Mouse (Mus musculus) limb, embryonic 12.5 days (tissue): Measurements from ENCODE around the gene Galnt15. TPM values are rescaled to one million over a fixed set of nuclear protein-coding genes. Genes with fewer than 3 reads are reported as not detected.

Experiments used
- ATAC-seq: fragments of 200-750 bp; cut with Nextera tagmentation; 2 replicates; pipeline ENCODE4 v1.8.0; 2017; ENCODE audit warnings: low read depth, moderate TSS enrichment; ENCODE audit not compliant: insufficient number of reproducible peaks, insufficient read depth, low FRiP score, low TSS enrichment
- H3K27ac ChIP-seq: fragments of 300-500 bp; sonication (generic); 2 replicates; pipeline ENCODE4 v1.5.1; 2016; ENCODE audit warnings: mild to moderate bottlenecking, moderate library complexity
- H3K27me3 ChIP-seq: fragments of 300-500 bp; sonication (generic); 2 replicates; pipeline ENCODE4 v1.6.1; 2016; ENCODE audit warnings: mild to moderate bottlenecking, moderate library complexity
- H3K36me3 ChIP-seq: fragments of 300-500 bp; sonication (generic); 2 replicates; pipeline ENCODE4 v1.6.1; 2016; ENCODE audit warnings: mild to moderate bottlenecking, moderate library complexity
- H3K4me1 ChIP-seq: fragments of 300-500 bp; sonication (generic); replicated peaks from 2 replicates; pipeline ENCODE4 v1.6.1; 2016
- H3K4me2 ChIP-seq: fragments of 300-500 bp; sonication (generic); 2 replicates; pipeline ENCODE4 v1.6.1; 2016; ENCODE audit warnings: mild to moderate bottlenecking, moderate library complexity
- H3K4me3 ChIP-seq: fragments of 300-500 bp; sonication (generic); replicated peaks from 2 replicates; pipeline ENCODE4 v1.5.1; 2016; ENCODE audit warnings: mild to moderate bottlenecking
- H3K9ac ChIP-seq: fragments of 300-500 bp; sonication (generic); replicated peaks from 2 replicates; pipeline ENCODE4 v1.6.1; 2016; ENCODE audit warnings: mild to moderate bottlenecking, moderate library complexity
- H3K9me3 ChIP-seq: fragments of 300-500 bp; sonication (generic); 2 replicates; pipeline ENCODE4 v1.6.1; 2016; ENCODE audit warnings: mild to moderate bottlenecking, moderate library complexity
- WGBS: fragments of 180-500 bp; shearing (Covaris S2); methylation state at CpG from one replicate; pipeline ENCODE4 v1.1.7; 2016; 5-methylcytosine and 5-hydroxymethylcytosine counted together
- polyA plus RNA-seq: library from polyadenylated mRNA; unstranded; fragments of >200 nt; fragmentation: Nextera tagmentation; extraction: Ambion mirVana; gene quantifications from 2 replicates; pipeline ENCODE4 v1.2.1, GENCODE M21; 2016

Galnt15 gene
- polyA plus RNA-seq, 1 experiment from 2014 or later: not detected

DNA sequence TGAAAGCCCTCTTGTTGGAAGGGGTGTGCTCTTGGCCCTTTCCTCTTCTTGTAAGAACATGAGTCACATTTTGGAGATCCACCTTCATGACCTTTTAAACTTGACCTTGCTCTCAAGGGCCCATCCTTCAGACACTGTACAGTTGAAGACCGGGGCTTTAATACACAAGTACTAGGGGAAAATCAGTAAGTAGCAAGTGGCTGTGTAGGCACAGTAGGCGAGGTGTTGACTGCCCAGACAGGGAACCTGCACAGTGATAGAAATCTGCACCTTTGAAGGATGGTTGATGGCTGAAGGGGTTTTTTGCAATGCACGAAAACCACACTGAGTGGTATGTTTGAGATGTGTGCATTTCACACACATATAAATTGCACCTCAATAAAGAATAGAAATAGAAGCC lies 12.3 kb upstream of the Galnt15 start:
- H3K9me3 ChIP-seq: no peaks in the 10 kb centered on the region
- H3K4me3 ChIP-seq: no peak overlapping the region
- no peaks in the 10 kb centered on the region for H3K36me3 ChIP-seq
- 72% methylated on average over 3 of the region's 3 CpGs for WGBS
- peaks cover 17% of the 10 kb centered on the region for H3K4me1 ChIP-seq
- peak overlapping the region; percentile 83 for H3K27ac ChIP-seq
- peak overlapping the region; percentile 40 for H3K4me2 ChIP-seq
- H3K9ac ChIP-seq: no peak overlapping the region
- no peaks in the 10 kb centered on the region for H3K27me3 ChIP-seq
- ATAC-seq: no peak

DNA sequence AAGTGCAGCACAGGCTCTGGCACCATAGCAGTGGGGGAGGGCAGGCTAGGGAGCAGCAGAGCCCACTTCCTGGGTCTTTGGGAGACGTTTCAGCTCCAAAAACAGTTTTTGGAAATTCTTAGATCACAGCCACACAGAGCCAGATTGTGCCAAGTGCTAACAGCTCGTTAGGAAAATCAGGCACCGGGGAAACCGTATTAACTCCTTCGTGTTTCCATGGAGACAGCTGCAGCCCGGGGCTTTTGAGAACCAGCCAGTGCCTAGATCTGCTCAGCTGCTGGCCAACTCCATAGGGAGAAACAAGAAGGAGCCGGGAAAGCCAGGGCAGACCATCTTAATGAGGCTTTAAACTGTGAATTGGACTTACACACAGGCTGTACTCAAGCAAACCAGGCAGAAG lies 11.9 kb upstream of the Galnt15 start:
- no peak overlapping the region for H3K9ac ChIP-seq
- 5% methylated on average over 7 of the region's 7 CpGs for WGBS
- peaks cover 17% of the 10 kb centered on the region for H3K4me1 ChIP-seq
- no peak overlapping the region for H3K4me3 ChIP-seq
- no peaks in the 10 kb centered on the region for H3K9me3 ChIP-seq
- no peaks in the 10 kb centered on the region for H3K27me3 ChIP-seq
- no peak for ATAC-seq
- H3K36me3 ChIP-seq: no peaks in the 10 kb centered on the region
- H3K4me2 ChIP-seq: peak overlapping the region; percentile 40
- H3K27ac ChIP-seq: peak overlapping the region; percentile 83

DNA sequence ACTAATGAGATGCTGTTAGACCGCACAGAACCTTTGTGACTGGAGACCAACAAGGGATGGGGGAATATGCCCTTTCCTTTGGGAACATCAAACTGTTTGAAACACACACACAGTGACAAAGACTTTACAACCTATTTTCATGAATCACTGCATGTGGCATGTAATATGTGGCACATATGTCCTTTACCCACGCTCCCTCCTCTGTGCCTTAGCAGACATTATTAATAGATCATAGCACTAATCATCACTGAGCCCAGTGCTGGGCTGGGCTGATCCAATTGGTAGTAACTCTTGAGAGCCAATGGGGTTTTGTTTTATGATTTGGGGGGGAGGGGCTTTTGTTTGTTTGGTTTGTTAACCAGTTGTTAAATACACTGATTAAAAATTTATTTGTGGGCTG lies 11.3 kb upstream of the Galnt15 start:
- Histone ChIP-seq H3K9me3 (no peaks in the 10 kb centered on the region), H3K36me3 (no peaks in the 10 kb centered on the region), H3K4me1 (peaks cover 18% of the 10 kb centered on the region), H3K9ac (no peak overlapping the region), H3K4me2 (peak overlapping the region; percentile 40), H3K4me3 (no peak overlapping the region), H3K27ac (peak overlapping the region; percentile 83), H3K27me3 (no peaks in the 10 kb centered on the region)
- WGBS: 71% methylated on average over 2 of the region's 2 CpGs
- no peak for ATAC-seq

DNA sequence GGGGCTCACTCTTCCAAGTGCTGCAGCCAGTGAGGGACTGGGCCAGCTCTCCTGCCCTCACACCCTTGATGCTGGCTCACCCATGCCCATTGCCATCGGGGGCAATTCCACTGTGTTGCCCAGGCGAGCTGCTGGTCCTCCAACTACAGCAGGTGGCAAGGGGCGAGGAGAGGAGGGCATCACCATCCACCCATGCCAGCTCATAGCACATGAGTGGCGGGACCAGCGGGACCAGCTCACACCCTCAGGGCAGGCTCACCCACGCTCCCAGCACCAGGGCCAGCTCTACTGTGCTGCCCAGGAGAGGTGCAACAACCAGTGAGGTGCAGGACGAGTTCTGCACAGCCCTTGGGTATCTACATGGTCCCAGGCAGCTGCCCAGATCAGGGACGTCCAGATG lies 9.7 kb upstream of the Galnt15 start:
- Histone ChIP-seq H3K4me3 (no peak overlapping the region), H3K27me3 (no peaks in the 10 kb centered on the region), H3K4me1 (peaks cover 22% of the 10 kb centered on the region), H3K9me3 (no peaks in the 10 kb centered on the region), H3K9ac (no peak overlapping the region), H3K4me2 (no peak overlapping the region), H3K36me3 (no peaks in the 10 kb centered on the region), H3K27ac (no peak overlapping the region)
- WGBS: 81% methylated on average over 8 of the region's 8 CpGs
- ATAC-seq: no peak

DNA sequence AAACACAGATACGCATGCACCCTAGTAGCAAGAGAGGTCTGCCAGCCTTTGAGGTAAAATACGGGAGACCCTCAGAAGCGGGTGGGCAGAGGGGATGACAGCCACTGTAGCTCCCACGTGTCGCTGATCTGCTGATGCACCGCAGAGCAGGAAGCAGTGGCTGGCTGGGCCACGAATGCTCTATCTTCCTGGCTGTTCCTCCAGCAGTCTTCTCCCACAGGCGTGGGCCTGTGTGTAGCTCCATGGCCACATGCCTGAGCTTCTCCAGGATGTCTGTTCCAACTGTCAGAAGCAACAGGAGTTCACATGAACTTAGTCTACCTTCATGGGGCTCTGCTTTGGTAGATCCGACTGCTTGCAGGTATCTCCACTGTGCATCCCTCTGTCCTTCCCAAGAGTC lies 6.8 kb upstream of the Galnt15 start:
- Histone ChIP-seq H3K36me3 (no peaks in the 10 kb centered on the region), H3K4me3 (no peak overlapping the region), H3K9ac (no peak overlapping the region), H3K4me1 (peaks cover 11% of the 10 kb centered on the region), H3K4me2 (no peak overlapping the region), H3K27me3 (peaks cover 2% of the 10 kb centered on the region; the same call in 1 of the 2 replicates), H3K27ac (no peak overlapping the region), H3K9me3 (no peaks in the 10 kb centered on the region)
- ATAC-seq: no peak
- WGBS: 66% methylated on average over 9 of the region's 9 CpGs

DNA sequence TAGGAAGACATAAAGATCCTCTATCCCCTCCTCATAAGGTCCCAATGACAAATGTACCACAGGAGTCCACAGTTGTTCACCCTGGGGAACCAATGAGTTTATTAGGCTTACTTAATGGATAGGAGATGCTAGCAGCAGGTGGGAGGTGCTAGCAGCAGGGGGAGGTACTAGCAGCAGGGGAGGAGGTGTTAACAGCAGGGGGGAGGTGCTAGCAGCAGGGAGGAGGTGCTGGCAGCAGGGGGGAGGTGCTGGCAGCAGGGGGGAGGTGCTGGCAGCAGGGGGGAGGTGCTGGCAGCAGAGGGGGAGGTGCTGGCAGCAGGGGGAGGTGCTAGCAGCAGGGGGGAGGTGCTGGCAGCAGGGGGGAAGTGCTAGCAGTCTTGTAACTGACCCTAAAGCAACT lies 6.3 kb upstream of the Galnt15 start:
- no peak overlapping the region for H3K27ac ChIP-seq
- peaks cover 5% of the 10 kb centered on the region; the same call in 1 of the 2 replicates for H3K27me3 ChIP-seq
- H3K36me3 ChIP-seq: no peaks in the 10 kb centered on the region
- no peaks in the 10 kb centered on the region for H3K9me3 ChIP-seq
- ATAC-seq: no peak
- H3K4me3 ChIP-seq: no peak overlapping the region
- no peak overlapping the region for H3K4me2 ChIP-seq
- H3K4me1 ChIP-seq: peaks cover 6% of the 10 kb centered on the region
- H3K9ac ChIP-seq: no peak overlapping the region

DNA sequence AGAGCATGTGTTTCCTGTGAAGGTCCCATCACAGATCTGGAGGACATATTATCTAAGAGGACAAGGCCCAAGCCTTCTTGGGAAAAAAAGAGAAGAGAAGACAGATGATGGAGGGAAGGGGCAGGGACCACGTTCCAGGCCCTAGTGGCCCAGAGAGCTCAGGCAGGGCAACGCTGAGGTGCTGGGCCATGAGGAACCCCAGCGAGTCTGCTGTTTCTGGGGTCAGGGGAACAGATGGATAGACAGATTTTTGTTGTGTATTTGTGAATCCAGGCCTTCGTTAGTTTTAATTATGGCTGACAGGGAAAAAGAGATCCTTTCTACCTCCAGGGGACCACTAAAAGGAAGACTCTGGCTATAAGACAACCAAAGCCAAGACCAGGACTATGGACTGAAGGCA lies 4.9 kb upstream of the Galnt15 start:
- H3K4me1 ChIP-seq: peaks cover 13% of the 10 kb centered on the region
- no peaks in the 10 kb centered on the region for H3K9me3 ChIP-seq
- WGBS: 83% methylated on average over 4 of the region's 4 CpGs
- H3K4me2 ChIP-seq: no peak overlapping the region
- H3K27ac ChIP-seq: no peak overlapping the region
- H3K9ac ChIP-seq: no peak overlapping the region
- H3K27me3 ChIP-seq: peaks cover 10% of the 10 kb centered on the region; the same call in 1 of the 2 replicates
- H3K36me3 ChIP-seq: no peaks in the 10 kb centered on the region
- ATAC-seq: no peak
- H3K4me3 ChIP-seq: no peak overlapping the region

DNA sequence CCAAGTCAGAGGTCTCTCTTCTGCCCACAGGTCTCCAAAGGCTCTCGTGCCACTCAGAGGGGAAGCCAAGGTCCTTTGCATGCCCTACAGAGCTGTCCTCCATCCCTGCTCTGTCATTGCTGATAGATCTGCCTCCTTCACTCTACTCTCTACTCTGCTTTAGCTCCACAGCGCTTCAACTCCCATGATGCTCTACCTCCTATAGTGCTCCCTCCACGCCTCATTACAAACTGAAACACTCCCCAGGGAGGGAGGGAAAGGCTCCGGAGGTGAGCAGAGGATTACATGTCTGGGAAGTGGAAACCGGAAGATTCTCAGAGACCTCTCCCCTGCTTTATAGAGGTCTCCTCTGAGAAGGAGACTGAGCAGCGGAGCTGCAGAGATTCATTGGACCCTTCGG lies 1.6 kb upstream of the Galnt15 start:
- no peaks in the 10 kb centered on the region for H3K9me3 ChIP-seq
- no peaks in the 10 kb centered on the region for H3K36me3 ChIP-seq
- no peak overlapping the region for H3K4me3 ChIP-seq
- no peak for ATAC-seq
- no peak overlapping the region for H3K9ac ChIP-seq
- H3K27ac ChIP-seq: no peak overlapping the region
- peaks cover 16% of the 10 kb centered on the region for H3K4me1 ChIP-seq
- peaks cover 22% of the 10 kb centered on the region for H3K27me3 ChIP-seq
- 43% methylated on average over 7 of the region's 7 CpGs for WGBS
- no peak overlapping the region for H3K4me2 ChIP-seq

DNA sequence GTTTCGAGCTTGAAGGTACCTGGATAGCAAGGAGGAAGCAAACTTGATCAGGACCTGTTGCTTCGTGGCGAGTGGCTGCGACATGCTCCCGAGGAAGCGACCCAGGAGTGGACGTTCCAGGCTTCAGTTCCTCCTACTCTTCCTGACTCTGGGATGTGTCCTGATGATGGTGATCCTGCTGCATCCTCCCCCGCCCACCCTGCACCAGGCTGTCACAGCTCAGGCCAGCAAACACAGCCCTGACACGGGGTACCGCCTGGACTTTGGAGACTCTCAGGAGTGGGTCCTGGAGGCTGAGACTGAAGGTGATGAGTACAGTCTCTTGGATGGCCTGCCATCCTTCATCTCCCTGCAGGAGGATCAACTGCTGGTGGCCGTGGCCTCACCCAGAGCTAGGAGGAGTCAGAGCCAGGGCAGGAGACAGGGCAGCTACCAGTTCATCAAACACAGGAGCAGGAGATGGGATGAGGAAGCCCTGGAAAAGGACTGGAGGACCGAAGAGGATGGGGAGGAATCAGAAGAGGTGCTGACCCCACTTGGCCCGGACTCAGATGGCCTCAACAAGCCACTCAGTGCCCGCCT lies 713 bp downstream of the Galnt15 start:
- no peaks in the 10 kb centered on the region for H3K36me3 ChIP-seq
- H3K4me1 ChIP-seq: peaks cover 11% of the 10 kb centered on the region
- WGBS: 70% methylated on average over 14 of the region's 14 CpGs
- H3K9ac ChIP-seq: no peak overlapping the region
- H3K4me3 ChIP-seq: no peak overlapping the region
- no peak overlapping the region for H3K4me2 ChIP-seq
- ATAC-seq: no peak
- no peak overlapping the region for H3K27ac ChIP-seq
- peaks cover 22% of the 10 kb centered on the region for H3K27me3 ChIP-seq
- no peaks in the 10 kb centered on the region for H3K9me3 ChIP-seq

DNA sequence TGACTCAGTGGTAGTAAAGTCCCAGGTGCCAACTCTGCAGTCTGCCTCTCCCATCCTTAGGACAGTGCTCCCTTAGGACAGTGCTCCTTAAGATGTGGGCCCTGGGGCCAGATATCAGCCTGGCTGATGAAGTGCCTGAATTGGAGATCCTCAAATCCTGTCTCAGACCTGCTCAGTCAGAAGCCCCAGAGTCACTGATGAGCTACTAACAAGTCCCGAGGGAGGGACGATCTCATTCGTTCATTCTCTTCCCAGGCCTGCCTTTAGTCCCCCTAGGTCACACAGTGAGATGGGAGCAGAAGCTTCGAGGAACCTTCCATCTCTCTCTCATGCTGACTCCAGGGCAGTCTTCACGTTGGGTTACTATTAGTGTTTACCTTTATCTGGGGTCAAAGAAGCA lies 1.3 kb downstream of the Galnt15 start:
- peaks cover 22% of the 10 kb centered on the region for H3K27me3 ChIP-seq
- H3K36me3 ChIP-seq: no peaks in the 10 kb centered on the region
- H3K4me1 ChIP-seq: peaks cover 11% of the 10 kb centered on the region
- H3K27ac ChIP-seq: no peak overlapping the region
- H3K4me2 ChIP-seq: no peak overlapping the region
- H3K9ac ChIP-seq: no peak overlapping the region
- H3K9me3 ChIP-seq: no peaks in the 10 kb centered on the region
- no peak for ATAC-seq
- no peak overlapping the region for H3K4me3 ChIP-seq
- 73% methylated on average over 5 of the region's 5 CpGs for WGBS

DNA sequence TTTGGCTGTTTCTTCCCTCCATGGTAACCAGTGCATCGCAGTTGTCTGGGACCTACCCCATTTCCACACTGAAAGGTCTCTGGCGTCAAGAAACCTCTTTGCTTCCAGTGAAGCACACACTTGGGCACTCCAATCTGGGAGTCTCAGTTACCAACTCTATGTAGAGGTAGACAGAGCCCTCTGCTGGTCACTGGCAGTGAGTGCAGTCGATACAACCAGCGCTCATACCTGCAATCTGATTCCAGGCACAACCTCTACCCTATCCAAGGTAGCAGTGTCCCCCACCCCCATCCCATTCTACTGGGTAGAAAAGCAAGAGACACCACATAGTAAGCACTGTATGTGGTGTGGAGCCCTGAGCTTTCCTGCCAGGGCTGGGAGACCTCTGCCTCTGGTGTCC lies 3.7 kb downstream of the Galnt15 start:
- Histone ChIP-seq H3K36me3 (no peaks in the 10 kb centered on the region), H3K9ac (no peak overlapping the region), H3K27ac (no peak overlapping the region), H3K4me3 (no peak overlapping the region), H3K27me3 (peaks cover 17% of the 10 kb centered on the region), H3K4me1 (peaks cover 11% of the 10 kb centered on the region), H3K4me2 (no peak overlapping the region), H3K9me3 (no peaks in the 10 kb centered on the region)
- 8% methylated on average over 4 of the region's 4 CpGs for WGBS
- ATAC-seq: peak; percentile 50; the same call in 1 of the 2 replicates

DNA sequence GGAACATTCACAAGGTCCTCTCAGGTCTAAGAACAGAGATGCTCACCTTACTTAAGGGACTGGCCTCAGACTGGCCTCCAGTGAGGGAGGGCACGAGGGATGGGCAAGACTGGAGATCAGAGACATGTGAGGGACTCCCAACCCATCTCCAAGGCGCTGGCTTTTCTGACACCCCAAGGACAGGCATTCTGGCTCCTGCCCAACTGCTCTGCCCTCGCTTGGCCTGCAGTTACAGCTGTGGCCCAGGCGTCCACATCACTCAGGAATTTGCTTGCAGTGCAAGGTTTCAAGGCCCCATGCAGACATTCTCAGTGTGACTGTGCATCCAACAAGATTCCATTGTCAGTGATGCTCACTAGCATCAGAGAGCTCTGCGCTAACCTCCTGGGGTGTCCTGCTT lies 7.7 kb downstream of the Galnt15 start:
- H3K9ac ChIP-seq: no peak overlapping the region
- no peak overlapping the region for H3K4me3 ChIP-seq
- no peak for ATAC-seq
- WGBS: 75% methylated on average over 5 of the region's 5 CpGs
- H3K4me2 ChIP-seq: no peak overlapping the region
- H3K27me3 ChIP-seq: no peaks in the 10 kb centered on the region
- H3K4me1 ChIP-seq: no peaks in the 10 kb centered on the region
- H3K27ac ChIP-seq: no peak overlapping the region
- H3K9me3 ChIP-seq: no peaks in the 10 kb centered on the region
- H3K36me3 ChIP-seq: no peaks in the 10 kb centered on the region
